Mouse (Mus musculus) olfactory bulb, adult 2 months (tissue): ENCODE measurements around the gene Gm11172.

ENCODE experiments used
- CTCF ChIP-seq: fragments of 200-500 bp; IDR thresholded peaks from 2 replicates; pipeline ENCODE4 v1.5.1; 2012; ENCODE audit warnings: low read depth, mild to moderate bottlenecking, low read length, moderate library complexity; ENCODE audit not compliant: insufficient read depth
- POLR2A ChIP-seq: fragments of 200-500 bp; IDR thresholded peaks from 2 replicates; pipeline ENCODE4 v1.6.1; 2012; ENCODE audit warnings: mild to moderate bottlenecking, low read depth, low read length, moderate library complexity; ENCODE audit not compliant: insufficient read depth

GRCm38 (mm10) chr16:10814864-10815263 lies 2.1 kb downstream of the Gm11172 start:
- TF ChIP-seq CTCF (no peak), POLR2A (no peak)
